Comparison of ENCODE assay signal across 24 mouse cellular contexts in the genomic region with DNA sequence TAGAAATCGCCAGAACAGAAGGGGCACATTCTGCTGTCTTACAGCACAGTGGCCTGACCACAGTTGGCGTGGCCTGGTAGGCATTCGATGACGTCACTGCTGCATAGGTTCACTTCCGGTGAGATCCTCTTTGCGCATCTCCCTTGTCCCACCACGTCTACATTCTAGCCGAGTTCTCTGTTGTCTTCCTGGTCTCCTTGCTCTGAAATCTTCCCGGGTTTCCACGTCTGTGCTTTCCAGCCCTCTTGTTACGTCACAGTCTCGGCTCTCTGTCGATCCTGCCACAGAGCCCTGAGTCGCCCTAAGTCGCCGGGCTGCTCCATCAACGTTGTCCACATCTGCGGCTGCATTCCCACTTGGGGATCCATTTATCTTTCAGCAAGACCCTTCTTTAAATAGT. TPM values are rescaled to one million over a fixed set of nuclear protein-coding genes. Genes with fewer than 3 reads are reported as not detected.
"Had no signal": no experiment of that assay in that cellular context is flagged by ENCODE, and none has a peak within 500 bp of the region (broad histone marks: within the 10 kb centered on the region; RNA-seq: fewer than 3 reads in every experiment).

No protein-coding gene starts in this region.

- H3K36me3 ChIP-seq: liver, embryonic 15.5 days; lung, embryonic 15.5 days; midbrain, embryonic 13.5 days; midbrain, embryonic 15.5 days; neural tube, embryonic 12.5 days; stomach, embryonic 15.5 days had no signal

- ATAC-seq: liver, postnatal 0 days; lung, postnatal 0 days; midbrain, embryonic 13.5 days; midbrain, embryonic 15.5 days had no signal

- H3K27ac ChIP-seq: liver, embryonic 15.5 days; lung, embryonic 15.5 days; macrophage; midbrain, embryonic 13.5 days; midbrain, embryonic 15.5 days; neural tube, embryonic 12.5 days; stomach, embryonic 15.5 days; stomach, postnatal 0 days had no signal

- H3K27me3 ChIP-seq: liver, embryonic 15.5 days; lung, embryonic 15.5 days; megakaryocyte, embryonic 14.5 days; midbrain, embryonic 15.5 days; neural tube, embryonic 12.5 days; stomach, embryonic 15.5 days had no signal

- H3K4me1 ChIP-seq: liver, embryonic 15.5 days; lung, embryonic 15.5 days; megakaryocyte, embryonic 14.5 days; midbrain, embryonic 13.5 days; midbrain, embryonic 15.5 days; neural tube, embryonic 12.5 days; stomach, embryonic 15.5 days had no signal

- H3K4me3 ChIP-seq: liver, embryonic 15.5 days; lung, embryonic 15.5 days; megakaryocyte, embryonic 14.5 days; midbrain, embryonic 13.5 days; midbrain, embryonic 15.5 days; neural tube, embryonic 12.5 days; stomach, embryonic 15.5 days had no signal

- H3K9ac ChIP-seq: liver, embryonic 15.5 days; liver, postnatal 0 days; lung, embryonic 15.5 days; midbrain, embryonic 13.5 days; midbrain, embryonic 15.5 days; neural tube, embryonic 12.5 days; stomach, embryonic 15.5 days had no signal

- H3K4me2 ChIP-seq: liver, embryonic 15.5 days; lung, embryonic 15.5 days; midbrain, embryonic 11.5 days; midbrain, embryonic 13.5 days; midbrain, embryonic 15.5 days; neural tube, embryonic 12.5 days; stomach, embryonic 15.5 days had no signal

- DNase-seq: liver, postnatal 0 days; lung, adult 2 months; lung, postnatal 14 days; lung, postnatal 36 days; right cerebral cortex, postnatal 14 days; thymus, adult 18-20 months; thymus, postnatal 14 days; thymus, postnatal 4 days had no signal

- H3K9me3 ChIP-seq: lung, embryonic 15.5 days; midbrain, embryonic 15.5 days; stomach, embryonic 15.5 days had no signal

RNA-seq across cellular contexts. Expression of a gene that starts 4.1 kb away (rescaled TPM):
- total RNA-seq: megakaryocyte progenitor cell, adult 5-6 weeks; monocyte, adult 5-6 weeks; neutrophil, adult 5-6 weeks had no signal
- polyA plus RNA-seq: liver, embryonic 15.5 days; liver, postnatal 0 days; macrophage; spleen, adult 2 months; thymus, postnatal 0 days had no signal
